Mouse (Mus musculus) cerebellum, postnatal 10 days (tissue): ENCODE data around the gene Nfic.
A peak's percentile ranks its signal among the peaks of the same experiment; 100 is the strongest.

ENCODE experiments used
- DNase-seq, 2 experiments: peaks; one replicate each; pipeline ENCODE4 v3.0.0; 2021; ENCODE audit warnings: mixed read lengths in 2 of 2

The Nfic gene

DNA sequence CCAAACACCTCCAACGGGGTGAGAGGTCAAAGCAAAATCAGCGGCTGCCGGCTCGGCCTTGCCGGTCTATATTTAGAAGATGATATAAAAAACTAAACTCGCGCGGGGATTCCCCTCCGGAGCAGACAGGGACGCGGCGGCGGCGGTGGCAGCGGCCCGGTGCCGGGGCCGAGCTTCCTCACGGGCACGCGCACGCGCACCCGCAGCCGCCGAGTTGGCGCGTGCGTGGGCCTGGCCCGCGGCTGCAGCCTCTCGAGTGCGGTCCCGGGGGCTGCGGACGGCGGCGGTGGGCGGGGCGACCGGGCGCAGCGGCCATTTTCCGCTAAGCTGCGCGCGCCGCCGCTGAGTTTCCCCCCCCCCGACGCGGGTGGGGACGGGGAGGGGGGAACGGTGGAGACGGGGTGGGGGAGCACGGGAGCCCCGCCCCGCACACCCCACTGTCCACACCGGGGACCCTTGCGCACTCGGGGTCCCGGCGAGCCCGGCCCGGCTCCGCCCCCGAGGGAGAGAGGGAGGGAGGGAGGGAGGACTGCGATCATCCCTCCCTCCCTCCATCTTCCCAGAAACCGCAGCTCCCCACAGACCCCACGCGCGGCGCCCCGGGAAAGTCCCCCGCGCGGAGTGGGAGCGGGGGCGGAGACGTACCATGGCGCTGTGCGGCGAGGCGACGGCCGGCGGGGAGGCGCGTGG lies 25.1 kb downstream of the Nfic start:
- DNase-seq, result peak; percentile 92 to 94

DNA sequence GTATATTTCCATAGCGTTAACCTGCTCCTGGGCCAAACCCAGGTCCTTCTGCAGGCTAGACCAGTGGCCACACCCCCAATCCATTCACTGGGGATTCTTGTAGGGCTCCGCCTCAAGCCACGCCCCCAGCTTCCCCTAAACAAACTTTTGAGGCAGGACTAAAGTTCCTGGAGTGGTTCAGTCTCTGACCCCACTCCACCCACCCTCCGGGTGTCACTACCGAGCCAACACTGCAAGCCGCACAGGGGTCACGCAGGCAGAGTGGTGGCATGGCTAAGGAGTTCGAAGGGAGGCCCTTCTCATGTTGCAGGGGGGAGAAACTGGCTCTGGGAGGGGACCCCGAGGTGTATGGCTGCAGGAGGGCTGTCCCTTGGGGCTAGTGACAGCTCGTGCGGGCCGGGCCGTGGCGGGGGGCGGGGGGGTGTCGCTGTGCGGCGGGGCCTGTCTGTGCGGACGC lies 25.8 kb downstream of the Nfic start:
- DNase-seq, result peak; percentile 74 to 81

DNA sequence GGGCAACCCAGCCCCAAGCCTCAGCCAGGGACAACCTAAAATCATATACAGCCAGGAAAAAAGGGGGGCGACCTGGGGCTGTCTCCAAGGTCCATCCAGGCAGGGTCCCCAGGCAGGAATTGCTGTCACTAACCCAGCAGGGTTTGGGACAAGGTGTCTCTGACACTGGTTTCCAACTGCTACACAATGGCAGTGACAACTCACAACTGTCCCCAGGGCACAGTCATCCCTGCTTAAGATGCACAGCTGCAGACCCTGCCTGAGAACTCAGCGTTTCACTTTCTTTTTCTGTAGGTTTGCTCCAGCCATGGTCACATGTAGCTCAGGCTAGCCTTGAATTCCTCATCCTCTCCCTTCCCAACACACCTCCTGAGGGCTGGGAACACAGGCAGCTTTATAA lies 26.3 kb downstream of the Nfic start:
- peak in 1 of 2 experiments; percentile 20 for DNase-seq

DNA sequence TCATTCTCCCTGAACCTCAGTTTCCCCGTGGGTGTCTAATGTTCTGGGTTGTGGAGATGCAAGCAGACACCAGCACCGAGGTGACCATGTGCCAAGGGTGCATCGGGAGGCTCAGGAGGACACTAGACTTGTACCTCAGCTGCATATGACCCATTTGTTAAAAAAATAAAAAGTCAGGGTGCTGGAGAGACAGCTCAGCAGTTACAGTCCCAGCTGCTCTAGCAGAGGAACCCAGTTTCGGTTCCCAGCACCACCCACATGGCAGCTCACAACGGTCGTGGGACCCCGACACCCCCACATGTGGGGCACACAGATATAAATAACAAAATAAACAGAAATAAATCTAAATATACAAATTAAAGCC lies 26.9 kb downstream of the Nfic start:
- DNase-seq, result peak in 1 of 2 experiments; percentile 15

DNA sequence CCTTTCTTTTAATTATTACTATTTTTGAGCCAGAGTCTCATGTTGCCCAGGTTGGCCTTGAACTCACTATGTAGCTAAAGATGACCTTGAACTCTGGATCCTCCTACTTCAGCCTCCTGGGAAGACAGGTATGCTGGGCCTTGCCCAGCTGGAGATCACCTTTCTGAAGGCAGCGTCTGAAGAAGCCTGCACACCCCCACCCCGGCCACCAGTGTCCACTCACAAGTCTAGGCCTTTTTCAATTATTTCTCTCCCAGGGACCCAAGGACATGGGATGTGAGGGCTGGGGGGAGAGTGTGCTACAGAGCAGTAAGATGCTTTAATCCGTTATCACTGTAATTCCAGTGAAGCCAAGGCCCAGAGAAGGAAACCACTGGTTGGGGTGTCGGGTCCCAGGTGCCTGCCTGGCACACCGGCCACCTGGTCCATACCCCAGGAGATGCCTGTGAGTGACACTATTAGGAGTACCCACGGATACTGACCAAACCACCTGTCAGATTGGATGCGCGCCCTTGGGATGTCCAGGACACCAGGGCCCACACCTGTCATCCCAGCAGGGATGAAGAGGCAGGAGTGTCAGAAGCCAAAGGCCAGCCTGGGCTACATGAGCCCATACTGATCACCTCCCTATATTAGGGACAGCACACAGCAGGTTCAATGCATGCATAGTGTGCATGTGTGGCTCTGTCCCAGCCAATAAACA lies 27.5 kb downstream of the Nfic start:
- peak; percentile 62 to 70 for DNase-seq

DNA sequence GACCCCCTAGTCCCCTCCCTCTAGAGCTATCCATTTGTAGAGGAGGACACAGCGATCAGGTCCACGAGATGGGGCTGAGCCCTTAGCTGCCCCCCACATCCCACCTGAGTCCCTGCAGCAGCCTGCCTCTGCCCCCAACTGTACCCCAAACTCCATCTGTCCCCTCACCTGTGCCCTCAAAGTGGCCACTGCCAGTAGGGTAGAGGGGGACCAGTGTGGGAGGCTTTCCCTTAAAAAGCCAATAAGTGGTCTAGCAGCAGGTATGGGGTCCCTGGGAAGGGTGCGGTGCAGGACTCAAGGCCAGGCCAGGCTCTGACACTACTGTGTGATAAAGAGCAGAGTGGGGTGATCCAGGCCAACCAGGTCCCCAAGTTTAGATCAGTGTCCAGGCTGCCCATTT lies 28.1 kb downstream of the Nfic start:
- DNase-seq, result no peak

DNA sequence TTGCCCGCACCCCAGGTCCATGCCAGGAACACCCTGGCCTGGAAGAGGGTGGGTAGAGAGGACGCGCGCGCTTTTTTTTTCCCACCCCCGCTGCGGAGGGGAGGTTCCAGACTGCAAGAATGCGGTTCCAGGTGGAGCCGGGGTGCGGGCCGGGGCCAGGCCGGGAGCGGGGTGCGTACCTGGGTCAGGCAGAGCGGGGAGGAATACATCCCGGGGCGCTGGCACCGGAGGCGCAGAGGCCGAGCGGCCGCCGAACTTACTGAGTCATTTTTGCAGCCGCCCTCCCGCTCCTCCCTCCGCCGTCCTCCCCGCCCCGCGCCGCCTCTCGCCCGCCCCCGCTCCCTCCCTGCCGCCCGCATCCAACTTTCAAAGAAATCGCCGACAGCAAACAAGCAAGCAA lies 28.5 kb downstream of the Nfic start:
- peak; percentile 76 to 81 for DNase-seq

DNA sequence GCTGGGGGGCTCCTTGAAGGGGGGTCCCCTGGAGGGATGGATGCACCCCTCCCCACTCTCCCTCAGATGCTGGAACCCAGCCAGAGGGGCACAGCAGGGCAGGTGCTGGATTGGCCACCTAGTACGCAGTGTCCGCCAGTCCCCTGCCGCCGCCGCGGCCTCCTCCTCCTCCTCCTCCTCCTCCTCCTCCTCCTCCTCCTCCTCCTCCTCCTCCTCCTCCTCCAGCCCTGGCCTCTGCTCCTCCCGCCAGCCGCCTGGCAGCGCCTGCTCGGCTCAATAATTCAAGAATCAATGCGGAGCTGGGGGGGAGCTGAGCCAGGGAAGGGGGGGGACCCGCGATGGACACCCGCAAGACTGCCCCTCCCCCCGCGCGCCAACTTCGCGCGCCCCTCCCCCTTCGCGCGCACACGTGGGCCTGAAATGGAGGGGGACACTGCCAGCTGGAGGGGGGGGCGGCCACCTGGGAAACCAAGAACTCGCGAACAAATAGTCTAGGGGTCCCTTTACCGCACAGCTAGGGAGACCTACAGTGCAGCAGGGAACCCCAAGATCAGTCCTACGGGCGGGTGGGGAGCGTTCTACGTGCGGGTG lies 29.3 kb downstream of the Nfic start:
- DNase-seq, result peak; percentile 82 to 84

DNA sequence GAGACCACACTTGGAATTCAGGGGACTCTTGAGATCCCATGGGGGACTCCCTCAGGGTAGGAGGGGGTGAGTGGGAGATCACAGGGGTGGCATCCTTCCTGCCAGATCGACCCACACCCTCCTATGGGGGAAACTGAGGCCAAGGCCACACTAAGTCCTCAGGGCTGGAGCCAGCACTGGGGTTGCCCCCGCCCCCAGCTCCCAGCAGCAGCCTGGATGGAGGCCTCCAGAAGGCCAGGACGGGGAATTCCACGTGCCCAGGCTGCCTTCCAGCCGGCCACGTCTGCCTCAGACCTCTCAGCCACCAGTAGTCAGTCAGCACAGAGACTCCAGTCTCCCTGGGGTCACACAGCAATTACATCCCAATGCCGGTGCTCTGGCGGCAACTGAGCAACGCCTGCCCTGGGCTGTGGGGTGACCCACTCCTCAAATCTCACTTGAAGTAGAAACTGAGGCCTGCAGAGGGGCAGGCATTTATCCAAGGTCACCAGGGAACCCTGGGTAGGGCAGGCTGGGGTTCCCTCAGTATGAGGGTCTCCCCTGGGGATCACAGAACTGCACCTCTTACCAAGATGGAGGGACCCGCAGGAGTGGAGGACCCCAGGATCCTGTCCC lies 30.1 kb downstream of the Nfic start:
- peak; percentile 72 to 76 for DNase-seq

DNA sequence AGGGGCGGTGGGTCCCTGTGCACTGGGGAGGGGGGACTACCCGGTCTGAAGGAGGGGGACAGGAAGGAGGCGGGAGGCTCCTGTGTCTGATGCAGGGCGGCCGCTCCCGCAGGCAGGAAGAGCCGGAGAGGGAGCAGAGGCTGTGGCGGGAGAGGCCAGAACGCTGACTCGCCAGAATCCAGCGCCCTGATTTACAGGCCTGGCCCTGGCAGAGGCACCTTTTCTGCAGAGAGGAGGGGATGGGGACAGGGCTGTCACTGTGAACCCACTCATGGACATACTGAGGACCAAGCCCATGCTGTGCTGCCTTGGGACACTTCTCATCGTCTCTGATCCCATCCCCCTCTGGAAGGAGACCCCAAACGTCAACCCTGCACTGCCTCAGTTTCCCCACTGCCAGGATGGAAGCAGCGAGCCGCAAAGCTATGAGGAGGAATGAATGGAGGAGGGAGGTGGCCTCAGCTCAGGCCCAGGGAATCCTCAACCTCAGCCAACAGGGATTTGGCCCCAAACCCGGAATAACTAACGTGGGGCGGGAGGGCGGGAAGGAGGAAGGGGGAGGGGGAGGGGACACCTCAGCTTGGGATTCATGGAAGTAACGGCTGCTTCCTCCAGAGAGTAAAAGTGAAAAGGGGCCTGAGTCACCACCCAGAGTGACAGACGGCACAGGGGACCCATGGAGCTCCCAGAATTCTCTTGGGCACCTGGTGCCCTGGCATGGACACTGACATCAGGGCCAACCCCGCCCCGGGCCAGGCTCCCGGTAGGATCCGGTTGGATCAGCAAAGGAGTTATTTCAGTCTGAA lies 31.0 kb downstream of the Nfic start:
- DNase-seq, result peak; percentile 83 to 85

DNA sequence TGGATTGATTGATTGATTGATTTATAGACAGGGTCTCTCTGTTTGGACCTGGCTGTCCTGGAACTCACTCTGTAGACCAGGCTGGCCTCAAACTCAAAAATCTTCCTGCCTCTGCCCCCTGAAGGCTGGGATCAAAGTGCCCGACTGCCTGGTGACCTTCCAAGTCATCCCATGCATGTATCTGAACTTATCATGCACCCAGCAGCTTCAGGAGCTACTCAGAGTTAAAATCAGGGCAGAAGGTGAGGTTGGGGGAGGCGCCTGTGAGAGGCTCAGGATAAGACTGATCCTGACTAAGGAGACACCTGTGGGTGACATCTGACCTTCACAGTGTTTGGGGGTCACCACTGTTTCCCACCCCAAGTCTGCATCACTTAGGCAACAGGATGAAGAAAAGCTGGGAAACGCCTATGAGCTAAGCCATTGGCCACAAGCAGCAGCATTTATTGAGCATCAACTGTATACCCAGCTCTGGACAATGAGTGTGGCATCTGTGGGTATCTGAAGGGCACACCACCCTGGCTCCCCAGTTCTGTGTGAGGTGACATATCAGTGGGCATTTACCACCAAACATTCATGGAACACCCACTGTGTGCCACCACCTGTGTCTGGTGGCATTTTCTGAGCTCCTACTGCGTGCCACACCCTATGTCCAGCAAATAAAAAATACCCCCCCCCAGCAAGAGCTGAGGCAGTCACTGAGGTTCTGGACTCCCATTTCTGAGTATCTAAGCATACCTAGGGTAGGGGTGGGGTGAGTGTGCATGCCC lies 31.8 kb downstream of the Nfic start:
- DNase-seq, result peak in 1 of 2 experiments; percentile 12

DNA sequence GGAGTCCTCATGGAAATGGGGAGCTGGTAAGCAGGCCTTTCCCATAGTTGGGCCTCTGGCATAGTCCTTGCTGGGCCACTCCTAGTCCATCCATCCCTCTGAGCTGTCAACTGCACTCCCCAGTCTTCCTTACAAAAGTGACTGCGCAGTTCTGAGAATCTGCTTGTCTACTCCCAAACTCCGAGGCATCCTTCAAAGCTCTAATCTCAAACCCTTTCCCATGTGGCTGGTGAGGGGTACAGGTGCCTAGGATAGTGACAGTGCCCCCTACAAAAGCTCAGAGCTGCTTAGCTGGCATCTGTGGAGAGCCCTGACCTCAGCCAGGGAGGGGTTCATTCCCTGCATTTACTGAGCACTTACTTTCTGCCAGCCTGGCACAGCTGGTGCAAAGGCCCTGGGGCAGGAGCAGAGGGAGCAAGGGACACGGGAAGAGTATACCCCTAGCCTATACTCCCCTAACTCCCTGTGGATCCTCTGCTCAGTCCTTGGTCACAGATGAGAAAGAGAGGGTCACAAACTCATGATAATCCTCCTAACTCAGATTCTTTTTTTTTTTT lies 32.7 kb downstream of the Nfic start:
- DNase-seq, result peak; percentile 27 to 31

DNA sequence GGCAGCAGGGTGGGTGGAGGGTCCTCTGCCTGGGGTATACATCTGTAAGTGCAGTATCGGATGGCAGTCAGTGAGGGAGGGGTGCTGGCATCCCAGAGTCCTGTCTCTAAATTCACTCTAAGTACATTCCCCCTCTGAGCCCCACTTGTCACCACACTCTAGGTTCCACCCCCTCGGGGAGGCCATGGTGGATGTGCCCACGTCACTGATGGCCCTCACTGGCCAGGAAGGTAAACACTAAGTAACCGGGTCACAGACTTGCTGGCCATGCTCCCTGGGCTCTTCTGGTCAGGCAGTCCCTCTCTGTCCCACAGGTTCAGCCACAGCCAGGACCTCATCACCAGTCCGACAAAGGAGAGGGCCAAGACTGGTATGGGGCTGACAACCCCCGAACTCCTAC lies 33.2 kb downstream of the Nfic start:
- DNase-seq, result peak; percentile 15 to 26

DNA sequence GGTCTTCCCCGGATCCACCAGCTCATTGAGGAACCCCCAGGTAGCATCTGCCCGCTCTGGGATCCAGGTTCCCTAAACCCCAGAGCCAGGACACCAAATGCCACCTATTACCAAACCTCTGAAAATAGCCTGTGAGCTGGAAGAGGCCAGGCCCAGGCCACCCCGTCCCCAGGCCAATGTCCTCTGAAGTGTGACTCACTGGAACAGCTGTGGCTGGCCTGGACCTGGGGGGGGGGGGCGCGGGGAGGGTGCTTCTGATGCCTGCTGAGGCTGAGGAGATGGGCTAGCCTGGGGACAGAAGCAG lies 33.7 kb downstream of the Nfic start:
- peak; percentile 13 to 29 for DNase-seq

DNA sequence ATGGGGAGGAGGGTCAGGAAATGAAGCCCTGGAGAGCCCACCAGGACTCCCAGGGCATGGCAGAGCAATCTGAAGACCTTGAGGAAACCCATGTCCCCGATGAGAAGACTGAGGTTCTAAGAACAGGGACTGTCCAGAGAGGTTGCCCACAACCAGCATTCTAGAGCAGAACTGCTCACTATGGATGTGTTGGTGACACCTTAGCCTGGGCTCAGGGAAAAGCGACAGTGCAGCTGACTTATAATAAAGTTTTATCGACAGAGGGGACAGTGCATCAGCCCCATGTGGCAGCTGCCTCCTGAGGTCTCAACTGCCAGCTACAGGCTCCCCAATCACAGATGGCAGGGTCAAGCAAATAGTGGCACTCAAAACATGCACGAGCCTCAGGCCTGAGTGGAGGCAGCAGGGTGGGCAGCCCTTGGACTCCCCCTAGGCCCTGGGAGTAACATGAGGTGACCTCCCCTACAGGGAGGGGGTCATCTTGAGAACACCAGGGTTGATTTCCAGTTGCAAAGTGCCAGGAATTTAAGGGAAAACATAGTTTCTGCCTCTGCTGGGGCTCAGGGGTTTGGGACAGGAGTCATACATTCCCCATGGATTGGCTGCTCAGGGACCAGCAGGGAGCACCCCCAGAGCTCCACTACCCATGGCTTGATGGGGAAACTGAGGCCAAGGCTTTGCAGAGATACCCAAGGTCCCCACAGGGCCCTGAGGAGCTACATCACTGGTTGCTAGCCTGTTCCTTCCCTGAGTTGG lies 34.2 kb downstream of the Nfic start:
- peak; percentile 25 to 27 for DNase-seq

DNA sequence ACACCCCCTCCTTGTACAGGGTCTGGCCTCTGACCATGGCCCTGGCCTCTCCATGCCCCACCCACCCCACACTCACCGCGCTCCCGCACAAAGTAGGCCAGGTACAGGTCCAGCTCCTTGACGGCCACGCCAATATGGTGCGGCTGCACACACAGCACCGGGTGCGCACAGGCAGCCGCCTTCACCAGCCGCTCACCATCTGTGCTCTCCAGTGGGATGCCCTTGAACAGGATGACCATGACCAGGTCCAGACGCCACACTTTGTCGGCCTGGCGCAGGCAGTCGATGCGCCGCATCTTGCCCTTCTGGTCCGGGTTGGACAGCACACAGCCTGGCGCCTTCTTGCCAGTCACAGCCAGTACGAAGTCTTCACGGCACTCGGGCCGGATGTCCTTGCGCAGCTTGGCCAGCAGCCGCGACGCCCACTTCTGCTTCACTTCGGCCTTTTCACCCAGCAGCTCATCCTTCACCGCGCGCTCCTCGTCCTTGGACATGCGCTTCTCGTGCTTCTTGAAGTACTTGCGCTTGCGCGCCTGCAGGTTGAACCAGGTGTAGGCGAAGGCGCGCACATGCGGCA lies 35.2 kb downstream of the Nfic start:
- peak; percentile 85 to 89 for DNase-seq

DNA sequence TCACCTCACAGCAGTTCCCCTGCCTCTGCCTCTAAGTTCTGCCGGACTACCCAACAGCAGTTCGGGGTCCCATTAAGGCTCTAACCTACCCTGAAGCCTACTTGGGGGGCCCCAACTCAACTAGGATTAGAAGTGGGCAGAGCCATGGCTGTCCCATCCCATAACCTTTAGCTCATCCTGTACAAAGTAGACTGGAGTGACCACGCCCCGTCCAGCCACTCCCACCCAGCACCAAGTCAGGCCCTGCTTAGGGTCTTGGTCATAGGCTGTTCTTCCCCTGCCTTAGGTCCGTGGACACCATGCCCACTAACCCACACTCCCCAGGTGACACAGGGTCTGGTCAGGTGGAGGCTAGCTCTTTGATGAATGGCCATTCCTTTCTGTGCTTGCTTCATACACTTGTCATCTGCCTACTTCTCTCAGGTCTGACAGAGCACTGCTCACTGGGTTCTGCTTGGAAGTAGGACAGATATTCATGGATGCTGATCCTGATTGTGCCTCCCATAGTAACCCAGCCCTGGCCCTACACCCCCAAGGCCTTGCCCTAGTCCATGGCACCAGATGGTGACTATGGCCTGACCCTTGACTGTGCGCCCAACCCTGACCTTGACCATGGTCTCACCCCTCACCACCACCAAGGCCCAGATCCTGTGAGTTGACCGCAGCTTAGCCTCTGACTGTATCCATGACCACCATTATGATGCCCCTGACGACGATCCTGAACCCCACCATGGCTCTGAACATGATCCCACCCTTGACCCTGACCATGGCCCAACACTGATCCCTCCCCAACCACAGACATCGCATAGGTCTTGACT lies 36.1 kb downstream of the Nfic start:
- DNase-seq, result peak; percentile 22 to 40

DNA sequence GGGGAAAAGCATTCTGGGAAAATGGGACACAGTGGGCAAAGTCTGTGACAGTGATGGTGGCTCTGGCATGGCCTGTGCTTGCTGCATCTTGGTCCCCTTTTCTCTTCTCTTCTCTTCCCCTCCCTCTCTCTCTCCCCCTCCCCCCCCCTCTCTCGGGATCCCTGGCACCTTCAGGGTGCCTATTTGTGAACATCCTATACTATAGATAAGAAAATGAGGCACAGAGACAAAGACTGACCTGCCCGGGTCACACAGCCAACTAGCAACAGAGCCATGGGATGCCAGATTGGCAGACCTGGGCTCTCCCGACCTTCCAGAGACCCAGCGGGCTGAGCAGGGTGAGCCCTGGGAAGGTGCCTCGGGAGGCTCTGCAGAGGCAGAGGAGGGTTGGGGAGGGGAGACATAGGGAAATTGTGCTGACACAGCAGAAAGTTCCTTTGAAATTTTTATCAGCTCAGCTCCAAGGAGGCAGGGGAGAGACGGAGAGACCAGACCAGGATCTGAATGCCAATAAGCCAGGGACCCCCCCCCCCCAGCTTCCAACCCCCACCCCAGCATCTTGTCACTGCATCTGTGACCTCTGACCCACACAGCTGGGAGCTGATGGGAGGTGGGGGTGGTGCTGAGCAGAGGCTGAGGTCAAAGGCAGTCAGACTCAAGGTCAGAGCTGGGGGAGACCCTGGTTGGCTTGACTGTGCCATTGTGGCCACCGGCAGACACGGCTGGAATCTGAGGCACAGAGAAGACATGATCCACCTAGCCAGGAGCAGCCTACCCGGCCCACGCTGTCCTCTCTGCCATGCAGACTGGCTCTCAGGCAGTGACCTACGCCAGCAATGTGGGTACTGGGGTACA lies 37.0 kb downstream of the Nfic start:
- DNase-seq, result peak in 1 of 2 experiments; percentile 34
